11 mouse cellular contexts compared by ENCODE assay signal in genomic region chr7:80667190-80667589, GRCm38 (mm10). TPM values are rescaled to one million over a fixed set of nuclear protein-coding genes. Genes with fewer than 3 reads are reported as not detected.
DNase-seq lines count a peak whose midpoint lies in the region; ATAC-seq and TF ChIP-seq lines count a peak whose summit lies in the region.
"Had no signal": no experiment of that assay in that cellular context is flagged by ENCODE, and none has a peak within 500 bp of the region (broad histone marks: within the 10 kb centered on the region; RNA-seq: fewer than 3 reads in every experiment).

No protein-coding gene starts in this region.

- H3K27me3 ChIP-seq in heart, embryonic 10.5 days (ENCODE audit: insufficient read depth, poor library complexity, severe bottlenecking): no peaks in the 10 kb centered on the region
- no peaks in the 10 kb centered on the region for H3K27me3 ChIP-seq in liver, embryonic 15.5 days
- H3K27me3 ChIP-seq: CH12.LX had no signal

- DNase-seq in heart, embryonic 10.5 days (ENCODE audit: low spot score): no peak
- no peak for DNase-seq in heart, adult 11 months
- peak; percentile 51 for DNase-seq in kidney, adult 11 months
- DNase-seq in cerebellum, adult 18-20 months: no peak
- no peak for DNase-seq in left cerebral cortex, adult 2 months (ENCODE audit: extremely low spot score in 1 of 2, low spot score in 2 of 2)
- DNase-seq in left cerebral cortex, adult 9 months (ENCODE audit: low spot score in 2 of 2): no peak
- DNase-seq: cerebellum, postnatal 36 days; lung, adult 2 months had no signal

- H3K4me1 ChIP-seq in heart, embryonic 10.5 days: peaks cover 29% of the 10 kb centered on the region
- peaks cover 37% of the 10 kb centered on the region for H3K4me1 ChIP-seq in liver, embryonic 15.5 days (replicated peaks)

- TF ChIP-seq CTCF in left cerebral cortex, adult 2 months (IDR thresholded peaks at IDR 0.05): no peak

- H3K36me3 ChIP-seq in heart, embryonic 10.5 days: 0 out of 2 replicates have a peak, but pooled peaks cover under 1% of the 10 kb centered on the region
- no peaks in the 10 kb centered on the region for H3K36me3 ChIP-seq in liver, embryonic 15.5 days (replicated peaks)

- H3K4me3 ChIP-seq in heart, embryonic 10.5 days: no peak overlapping the region
- H3K4me3 ChIP-seq in liver, embryonic 15.5 days (replicated peaks): no peak overlapping the region
- H3K4me3 ChIP-seq in left cerebral cortex, adult 2 months: no peak overlapping the region

- peak overlapping the region; percentile 54 for H3K4me2 ChIP-seq in liver, embryonic 15.5 days

- no peaks in the 10 kb centered on the region for H3K9me3 ChIP-seq in heart, embryonic 10.5 days
- H3K9me3 ChIP-seq in liver, embryonic 15.5 days (replicated peaks): no peaks in the 10 kb centered on the region

- intact Hi-C loops in left cerebral cortex, adult 2 months (cut with DNase I): no loop called here

- ATAC-seq in CD4-positive, CD25-positive, alpha-beta regulatory T cell, adult 4 months: peak; percentile 56
- ATAC-seq in liver, embryonic 15.5 days (ENCODE audit: insufficient read depth): peak; percentile 77

- 39% methylated on average over 11 of the region's 11 CpGs for WGBS in heart, embryonic 10.5 days
- WGBS in liver, embryonic 15.5 days (ENCODE audit: insufficient replicate concordance): 5% methylated on average over 11 of the region's 11 CpGs

- H3K27ac ChIP-seq in heart, embryonic 10.5 days: peak overlapping the region; percentile 80
- peak overlapping the region; percentile 57; the same call in 1 of the 2 replicates for H3K27ac ChIP-seq in liver, embryonic 15.5 days (replicated peaks)
- no peak overlapping the region for H3K27ac ChIP-seq in left cerebral cortex, adult 2 months

- no peak overlapping the region for H3K9ac ChIP-seq in liver, embryonic 15.5 days

RNA-seq across cellular contexts. Expression of gene Crtc3, which starts 21.5 kb away (rescaled TPM):
- 14.6 and 18.6 TPM in 2 replicates for polyA plus RNA-seq in heart, embryonic 10.5 days (2016; fragmentation: Nextera tagmentation; extraction: Ambion mirVana)
- polyA plus RNA-seq in CD4-positive, CD25-positive, alpha-beta regulatory T cell, adult 4 months (2017; shearing (Covaris generic)): 10 to 100 TPM; 17.1 to 21.3 TPM
- polyA plus RNA-seq in liver, embryonic 15.5 days (2015; fragmentation: Nextera tagmentation; extraction: Ambion mirVana): 4.2 TPM in 2 replicates
- 10 to 100 TPM; 14.9 to 16.5 TPM for total RNA-seq in left cerebral cortex, adult 2 months (2021)
